Comparison of ENCODE assay signal across 8 mouse cellular contexts in genomic region chr2:18765481-18766249, GRCm38 (mm10).
A peak's percentile ranks its signal among the peaks of the same experiment; 100 is the strongest.
DNase-seq lines count a peak whose midpoint lies in the region; ATAC-seq lines count a peak whose summit lies in the region.

No protein-coding gene starts in this region.

- H3K9ac ChIP-seq in midbrain, embryonic 14.5 days (replicated peaks; ENCODE audit: low read length), result no peak overlapping the region
- no peak overlapping the region for H3K9ac ChIP-seq in limb, embryonic 13.5 days
- peak overlapping the region; percentile 94; the same call in 1 of the 2 replicates for H3K9ac ChIP-seq in neural tube, embryonic 13.5 days

- no peak for DNase-seq in midbrain, embryonic 14.5 days
- DNase-seq in midbrain, embryonic 10.5 days (ENCODE audit: low spot score), result no peak
- DNase-seq in heart, postnatal 4 days, result peak; percentile 21
- no peak for DNase-seq in cerebellum, adult 11 months
- no peak for DNase-seq in cerebellum, adult 11-12 months

- no peaks in the 10 kb centered on the region for H3K9me3 ChIP-seq in midbrain, embryonic 14.5 days (ENCODE audit: control insufficient read depth, low read length)
- no peaks in the 10 kb centered on the region for H3K9me3 ChIP-seq in midbrain, embryonic 10.5 days (replicated peaks)
- H3K9me3 ChIP-seq in limb, embryonic 13.5 days, result no peaks in the 10 kb centered on the region
- H3K9me3 ChIP-seq in neural tube, embryonic 13.5 days, result no peaks in the 10 kb centered on the region

- 67% methylated on average over 12 of the region's 12 CpGs for WGBS in midbrain, embryonic 14.5 days
- WGBS in midbrain, embryonic 10.5 days, result 65% methylated on average over 12 of the region's 12 CpGs
- WGBS in limb, embryonic 13.5 days, result 64% methylated on average over 12 of the region's 12 CpGs
- WGBS in neural tube, embryonic 13.5 days, result 68% methylated on average over 12 of the region's 12 CpGs

- H3K4me3 ChIP-seq in midbrain, embryonic 14.5 days (replicated peaks; ENCODE audit: low read depth, low read length), result no peak overlapping the region
- no peak overlapping the region for H3K4me3 ChIP-seq in midbrain, embryonic 10.5 days
- peak overlapping the region; percentile 92 for H3K4me3 ChIP-seq in brown adipose tissue, adult 24 weeks (ENCODE audit: insufficient read depth, low read depth, low read length)
- no peak overlapping the region for H3K4me3 ChIP-seq in limb, embryonic 13.5 days
- no peak overlapping the region for H3K4me3 ChIP-seq in neural tube, embryonic 13.5 days

- no peaks in the 10 kb centered on the region for H3K36me3 ChIP-seq in midbrain, embryonic 14.5 days (ENCODE audit: control insufficient read depth, insufficient read depth, low read length)
- no peaks in the 10 kb centered on the region for H3K36me3 ChIP-seq in midbrain, embryonic 10.5 days
- H3K36me3 ChIP-seq in limb, embryonic 13.5 days, result no peaks in the 10 kb centered on the region
- no peaks in the 10 kb centered on the region for H3K36me3 ChIP-seq in neural tube, embryonic 13.5 days

- no peak overlapping the region for H3K27ac ChIP-seq in midbrain, embryonic 14.5 days (replicated peaks; ENCODE audit: low read depth, low read length)
- H3K27ac ChIP-seq in midbrain, embryonic 10.5 days (replicated peaks), result no peak overlapping the region
- H3K27ac ChIP-seq in brown adipose tissue, adult 24 weeks (replicated peaks; ENCODE audit: low read depth, low read length), result peak overlapping the region; percentile 95
- no peak overlapping the region for H3K27ac ChIP-seq in limb, embryonic 13.5 days
- no peak overlapping the region for H3K27ac ChIP-seq in neural tube, embryonic 13.5 days (replicated peaks)

- H3K27me3 ChIP-seq in midbrain, embryonic 14.5 days (ENCODE audit: control insufficient read depth, insufficient read depth, low read length), result no peaks in the 10 kb centered on the region
- peaks cover 35% of the 10 kb centered on the region for H3K27me3 ChIP-seq in midbrain, embryonic 10.5 days (ENCODE audit: low read depth, poor library complexity, severe bottlenecking)
- no peaks in the 10 kb centered on the region for H3K27me3 ChIP-seq in limb, embryonic 13.5 days
- H3K27me3 ChIP-seq in neural tube, embryonic 13.5 days, result 0 out of 2 replicates have a peak, but pooled peaks cover 4% of the 10 kb centered on the region

- H3K4me1 ChIP-seq in midbrain, embryonic 14.5 days (ENCODE audit: control insufficient read depth, insufficient read depth, low read length), result peaks cover 4% of the 10 kb centered on the region; the same call in 1 of the 2 replicates
- H3K4me1 ChIP-seq in midbrain, embryonic 10.5 days, result peaks cover 16% of the 10 kb centered on the region
- H3K4me1 ChIP-seq in brown adipose tissue, adult 24 weeks (ENCODE audit: control insufficient read depth, insufficient read depth, insufficient read length, low read length), result no peaks in the 10 kb centered on the region
- peaks cover 7% of the 10 kb centered on the region for H3K4me1 ChIP-seq in limb, embryonic 13.5 days
- peaks cover 10% of the 10 kb centered on the region for H3K4me1 ChIP-seq in neural tube, embryonic 13.5 days (replicated peaks)

- ATAC-seq in midbrain, embryonic 14.5 days (ENCODE audit: low FRiP score, low TSS enrichment), result no peak
- ATAC-seq in limb, embryonic 13.5 days (ENCODE audit: low FRiP score, low read depth), result no peak
- ATAC-seq in neural tube, embryonic 13.5 days (ENCODE audit: low read depth), result no peak

- peak overlapping the region; percentile 75; the same call in 1 of the 2 replicates for H3K4me2 ChIP-seq in midbrain, embryonic 14.5 days (ENCODE audit: low read length)
- peak overlapping the region; percentile 74 for H3K4me2 ChIP-seq in limb, embryonic 13.5 days (replicated peaks)
- peak overlapping the region; percentile 71 for H3K4me2 ChIP-seq in neural tube, embryonic 13.5 days
